Mouse (Mus musculus): ENCODE results near the gene Mettl2. TPM values are rescaled to one million over a fixed set of nuclear protein-coding genes. Genes with fewer than 3 reads are reported as not detected.
A peak's percentile ranks its signal among the peaks of the same experiment; 100 is the strongest.
"Not testable (repeated sequence)": the region's sequence is repeated elsewhere in the genome, so short reads cannot be mapped to it uniquely, and the experiment has no call there.

The Mettl2 gene
- polyA plus RNA-seq (2015; fragmentation: Nextera tagmentation; extraction: Ambion mirVana): 21.8 and 25.6 TPM in 2 replicates

DNA sequence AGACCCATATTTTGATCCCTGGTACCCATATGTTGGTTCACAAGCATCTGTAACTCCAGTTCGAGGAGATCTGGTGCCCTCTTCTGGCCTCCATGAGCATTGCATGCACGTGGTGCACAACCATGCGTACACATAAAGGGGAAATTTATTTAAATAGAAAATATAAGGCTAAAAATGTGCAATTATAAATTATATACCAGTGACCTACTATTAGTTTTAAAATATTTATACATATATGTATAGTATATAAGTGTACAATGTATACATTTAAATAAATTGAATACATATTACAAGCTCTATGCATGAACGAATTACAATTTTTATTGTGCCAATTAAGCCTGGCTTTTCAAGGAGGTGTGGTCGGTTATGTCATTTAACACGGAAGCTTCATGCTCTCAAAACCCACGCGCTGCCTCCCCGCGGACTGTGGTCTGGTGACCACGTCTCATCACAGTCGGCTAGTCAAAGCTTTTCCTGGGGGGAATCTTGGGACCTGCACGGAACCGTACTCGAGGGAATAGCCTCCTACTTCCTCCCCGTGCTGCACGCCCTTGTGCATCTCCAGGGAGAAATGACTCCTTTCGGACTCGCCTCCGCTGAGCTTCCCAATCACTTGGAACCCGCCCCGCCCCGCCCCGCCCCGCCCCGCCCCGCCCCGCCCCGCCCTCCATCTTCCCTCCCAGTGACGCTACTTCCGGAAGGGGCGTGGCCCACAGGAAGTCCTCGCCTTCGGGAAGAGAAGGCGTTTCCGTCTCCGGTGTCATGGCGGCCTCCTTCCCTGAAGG lies at the start of gene Mettl2:
Mettl2 (plus strand) TSS at position 691 of the 785 bp plus-strand sequence.
- Histone ChIP-seq H3K27ac (peak within 1 kb of the TSS; percentile 87), H3K9me3 (replicated peaks) (no peaks in the 10 kb centered on the region), H3K9ac (peak within 1 kb of the TSS; percentile 79), H3K4me1 (replicated peaks) (peaks cover 13% of the 10 kb centered on the region), H3K4me2 (peak within 1 kb of the TSS; percentile 86), H3K27me3 (no peaks in the 10 kb centered on the region), H3K36me3 (peaks cover 4% of the 10 kb centered on the region; the same call in 1 of the 2 replicates), H3K4me3 (peak within 1 kb of the TSS; percentile 100)
- 1% methylated on average over 29 of the region's 38 CpGs for WGBS
- ATAC-seq (replicated peaks; ENCODE audit: insufficient number of reproducible peaks, insufficient read depth, low FRiP score, low read depth): peak; percentile 90

DNA sequence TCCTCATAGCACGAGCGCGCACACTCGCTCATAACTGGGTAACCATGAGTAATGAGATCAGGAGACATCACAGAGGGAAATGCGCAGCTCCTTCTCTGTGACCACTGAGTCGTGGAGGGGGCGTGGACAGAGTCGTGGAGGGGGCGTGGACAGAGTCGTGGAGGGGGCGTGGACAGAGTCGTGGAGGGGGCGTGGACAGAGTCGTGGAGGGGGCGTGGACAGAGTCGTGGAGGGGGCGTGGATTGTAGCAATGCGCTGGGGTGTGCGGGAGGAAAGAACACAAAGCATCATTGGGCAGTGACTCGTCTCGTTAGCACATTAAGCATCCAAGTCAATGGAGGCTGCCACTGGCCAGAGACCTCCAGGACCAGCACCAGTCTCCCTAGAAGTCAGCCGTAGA lies 13.8 kb upstream of the Mettl2 start:
- WGBS: 75% methylated on average over 22 of the region's 22 CpGs
- not testable (repeated sequence) for H3K4me2 ChIP-seq; H3K27ac ChIP-seq; H3K4me1 ChIP-seq (replicated peaks); H3K9ac ChIP-seq; ATAC-seq (replicated peaks; ENCODE audit: insufficient number of reproducible peaks, insufficient read depth, low FRiP score, low read depth); H3K27me3 ChIP-seq; H3K4me3 ChIP-seq; H3K36me3 ChIP-seq; H3K9me3 ChIP-seq (replicated peaks)

DNA sequence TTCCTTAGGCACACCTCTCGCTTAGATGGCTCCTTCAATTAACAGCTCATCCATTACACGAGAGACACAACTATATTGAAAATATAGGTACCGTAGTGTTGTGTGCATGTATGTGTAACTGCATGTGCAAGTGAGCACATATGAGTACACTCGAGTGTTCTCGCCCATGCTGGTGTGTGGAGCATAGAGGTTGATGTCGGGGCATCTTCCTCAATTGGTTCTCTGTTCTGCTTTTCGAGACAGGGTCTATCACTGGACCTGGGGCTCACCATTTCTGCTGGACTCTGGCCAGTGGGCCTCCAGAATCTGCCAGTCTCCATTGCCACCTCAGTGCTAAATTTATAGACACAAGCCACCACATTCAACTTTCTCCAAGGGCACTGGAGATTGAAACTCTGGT lies 8.4 kb upstream of the Mettl2 start:
- no peaks in the 10 kb centered on the region for H3K27me3 ChIP-seq
- H3K9ac ChIP-seq: no peak overlapping the region
- H3K36me3 ChIP-seq: no peaks in the 10 kb centered on the region
- no peak for ATAC-seq (replicated peaks; ENCODE audit: insufficient number of reproducible peaks, insufficient read depth, low FRiP score, low read depth)
- H3K4me3 ChIP-seq: no peak overlapping the region
- H3K27ac ChIP-seq: no peak overlapping the region
- H3K4me1 ChIP-seq (replicated peaks): no peaks in the 10 kb centered on the region
- H3K9me3 ChIP-seq (replicated peaks): no peaks in the 10 kb centered on the region
- WGBS: 82% methylated on average over 7 of the region's 7 CpGs
- no peak overlapping the region for H3K4me2 ChIP-seq

DNA sequence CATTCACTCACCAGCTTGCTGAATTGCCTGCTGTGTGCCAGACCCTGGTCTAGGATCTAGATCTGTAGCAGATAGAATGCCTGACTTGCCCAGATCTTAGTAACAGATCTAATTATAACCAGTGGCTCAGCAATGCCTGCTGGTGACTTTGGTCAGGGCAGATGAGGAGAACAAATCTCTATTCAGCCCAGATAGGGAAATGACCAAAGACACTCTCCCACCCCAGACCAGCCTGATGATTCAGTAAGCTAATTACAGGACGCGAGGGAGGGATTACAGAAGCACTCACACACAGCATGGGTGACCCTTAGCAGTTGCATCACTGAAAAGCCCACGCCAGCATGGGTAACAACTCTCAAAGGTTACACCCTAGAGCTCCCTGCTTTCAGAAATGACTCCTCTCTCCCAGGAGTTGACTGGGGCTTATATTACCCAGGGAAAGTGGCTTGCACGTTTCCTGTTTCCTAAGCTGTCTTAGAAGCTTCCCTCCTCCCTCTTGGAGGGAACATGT lies 5.6 kb upstream of the Mettl2 start:
- Histone ChIP-seq H3K9me3 (replicated peaks) (no peaks in the 10 kb centered on the region), H3K27ac (no peak overlapping the region), H3K9ac (no peak overlapping the region), H3K27me3 (no peaks in the 10 kb centered on the region), H3K4me1 (replicated peaks) (no peaks in the 10 kb centered on the region), H3K36me3 (no peaks in the 10 kb centered on the region), H3K4me2 (no peak overlapping the region), H3K4me3 (no peak overlapping the region)
- no peak for ATAC-seq (replicated peaks; ENCODE audit: insufficient number of reproducible peaks, insufficient read depth, low FRiP score, low read depth)
- 26% methylated on average over 4 of the region's 4 CpGs for WGBS

DNA sequence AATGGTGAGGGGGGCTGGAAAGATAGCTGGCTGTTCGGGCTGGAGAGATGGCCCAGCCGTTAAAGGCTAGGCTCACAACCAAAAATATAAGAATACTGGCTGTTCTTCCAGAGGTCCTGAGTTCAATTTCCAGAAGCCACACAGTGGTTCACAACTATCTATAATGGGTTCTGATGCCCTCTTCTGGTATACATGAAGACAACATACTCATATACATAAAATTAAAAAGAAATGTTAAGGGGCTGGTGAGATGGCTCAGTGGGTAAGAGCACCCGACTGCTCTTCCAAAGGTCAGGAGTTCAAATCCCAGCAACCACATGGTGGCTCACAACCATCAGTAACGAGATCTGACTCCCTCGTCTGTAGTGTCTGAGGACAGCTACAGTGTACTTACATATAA lies 4.4 kb upstream of the Mettl2 start:
- not testable (repeated sequence) for H3K4me1 ChIP-seq (replicated peaks); H3K9ac ChIP-seq; H3K4me2 ChIP-seq; H3K9me3 ChIP-seq (replicated peaks); H3K4me3 ChIP-seq; H3K27ac ChIP-seq; ATAC-seq (replicated peaks; ENCODE audit: insufficient number of reproducible peaks, insufficient read depth, low FRiP score, low read depth); H3K27me3 ChIP-seq; H3K36me3 ChIP-seq
- WGBS: 60% methylated on average over 5 of the region's 5 CpGs

DNA sequence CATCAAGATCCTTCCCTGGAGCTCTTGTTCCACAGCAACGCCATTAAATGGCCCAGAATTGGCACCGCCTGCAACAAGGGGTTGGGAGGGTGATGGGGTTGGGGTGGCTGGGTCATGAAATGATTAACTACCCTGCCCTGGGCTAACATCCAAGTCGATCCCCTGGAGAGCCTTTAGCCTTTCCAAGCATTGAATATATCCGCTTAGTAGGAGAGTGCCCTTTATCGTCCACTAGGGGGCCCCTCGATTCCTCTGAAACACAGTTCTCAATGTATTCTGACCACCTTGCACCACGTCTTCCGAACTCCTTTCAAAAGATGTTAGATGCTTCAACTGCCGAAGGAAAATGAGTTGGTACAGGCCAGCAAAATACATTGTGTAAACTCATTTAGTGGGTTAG lies 2.2 kb upstream of the Mettl2 start:
- Histone ChIP-seq H3K4me2 (no peak overlapping the region), H3K9ac (no peak overlapping the region), H3K27me3 (no peaks in the 10 kb centered on the region), H3K36me3 (no peaks in the 10 kb centered on the region), H3K4me1 (replicated peaks) (peaks cover 13% of the 10 kb centered on the region), H3K9me3 (replicated peaks) (no peaks in the 10 kb centered on the region), H3K27ac (no peak overlapping the region), H3K4me3 (no peak overlapping the region)
- 11% methylated on average over 9 of the region's 9 CpGs for WGBS
- no peak for ATAC-seq (replicated peaks; ENCODE audit: insufficient number of reproducible peaks, insufficient read depth, low FRiP score, low read depth)

DNA sequence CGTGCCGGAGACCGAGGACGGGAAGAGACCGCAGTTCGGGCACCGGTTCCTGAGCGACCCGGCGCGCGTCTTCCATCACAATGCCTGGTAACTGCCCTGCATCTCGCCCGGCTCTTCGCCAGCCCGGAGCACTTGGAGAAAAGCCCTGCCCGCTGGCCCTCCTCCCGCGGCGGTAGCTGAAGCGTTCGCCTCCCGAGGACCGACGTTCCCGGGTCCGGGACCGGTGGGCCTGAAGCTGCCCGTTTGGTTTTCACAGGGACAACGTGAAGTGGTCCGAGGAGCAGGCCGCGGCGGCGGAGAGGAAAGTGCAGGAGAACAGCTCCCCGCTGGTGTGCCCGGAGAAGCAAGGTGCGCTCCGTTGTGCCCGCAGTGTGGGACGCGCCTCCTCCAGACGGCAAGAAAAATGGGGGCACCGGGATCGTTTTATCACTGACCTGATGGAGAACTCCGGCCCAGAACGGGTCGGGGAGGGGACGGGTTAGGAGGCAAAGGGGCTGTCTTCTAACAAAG lies 350 bp downstream of the Mettl2 start:
- Histone ChIP-seq H3K9me3 (replicated peaks) (no peaks in the 10 kb centered on the region), H3K27me3 (no peaks in the 10 kb centered on the region), H3K4me3 (peak overlapping the region; percentile 100), H3K9ac (peak overlapping the region; percentile 79), H3K4me1 (replicated peaks) (peaks cover 13% of the 10 kb centered on the region), H3K36me3 (peaks cover 10% of the 10 kb centered on the region), H3K27ac (no peak overlapping the region), H3K4me2 (peak overlapping the region; percentile 86)
- WGBS: under 1% methylated on average over 48 of the region's 49 CpGs
- peak; percentile 24; the same call in 1 of the 2 replicates for ATAC-seq (replicated peaks; ENCODE audit: insufficient number of reproducible peaks, insufficient read depth, low FRiP score, low read depth)

DNA sequence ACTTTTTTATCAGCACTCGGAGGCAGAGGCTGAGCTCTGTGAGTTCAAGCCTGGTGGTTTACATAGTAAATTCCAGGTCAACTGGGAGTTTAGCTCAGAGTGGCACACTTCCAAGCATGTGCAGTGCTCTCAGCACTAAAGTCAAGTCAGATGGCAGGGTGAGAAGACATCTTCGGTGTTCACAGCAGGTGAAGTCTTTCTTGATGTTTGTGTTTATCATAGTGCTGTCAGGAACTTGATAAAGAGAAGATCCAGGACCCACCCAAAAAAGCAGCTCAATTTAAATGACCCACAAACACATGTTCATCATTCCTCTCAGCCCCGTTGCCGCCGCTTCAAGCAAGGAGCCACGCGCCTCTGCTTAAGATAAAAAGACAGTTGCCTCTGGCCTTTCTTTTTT lies 9.5 kb downstream of the Mettl2 start:
- ATAC-seq (replicated peaks; ENCODE audit: insufficient number of reproducible peaks, insufficient read depth, low FRiP score, low read depth): no peak
- H3K4me2 ChIP-seq: no peak overlapping the region
- no peaks in the 10 kb centered on the region for H3K27me3 ChIP-seq
- peaks cover 92% of the 10 kb centered on the region for H3K36me3 ChIP-seq
- H3K9ac ChIP-seq: no peak overlapping the region
- WGBS: 82% methylated on average over 7 of the region's 7 CpGs
- H3K27ac ChIP-seq: no peak overlapping the region
- H3K4me1 ChIP-seq (replicated peaks): no peaks in the 10 kb centered on the region
- H3K4me3 ChIP-seq: no peak overlapping the region
- no peaks in the 10 kb centered on the region for H3K9me3 ChIP-seq (replicated peaks)

DNA sequence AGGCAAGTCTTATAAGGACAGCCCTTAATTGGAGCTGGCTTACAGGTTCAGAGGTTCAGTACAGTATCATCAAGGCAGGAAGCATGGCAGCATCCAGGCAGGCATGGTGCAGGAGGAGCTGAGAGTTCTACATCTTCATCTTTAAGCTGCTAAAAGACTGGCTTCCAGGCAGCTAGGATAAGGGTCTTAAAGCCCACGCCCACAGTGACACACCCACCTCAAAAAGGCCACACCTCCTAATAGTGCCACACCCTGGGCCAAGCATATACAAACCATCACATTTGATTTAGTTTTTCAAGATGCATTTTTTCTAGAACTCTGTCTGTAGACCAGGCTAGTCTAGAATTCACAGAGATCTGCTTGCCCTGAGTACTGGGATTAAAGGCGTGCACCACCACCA lies 11.0 kb downstream of the Mettl2 start:
- H3K27me3 ChIP-seq; ATAC-seq (replicated peaks; ENCODE audit: insufficient number of reproducible peaks, insufficient read depth, low FRiP score, low read depth); H3K9ac ChIP-seq; H3K4me1 ChIP-seq (replicated peaks); H3K9me3 ChIP-seq (replicated peaks); H3K27ac ChIP-seq; H3K4me3 ChIP-seq; H3K4me2 ChIP-seq: not testable (repeated sequence)
- 93% methylated on average over 2 of the region's 2 CpGs for WGBS
- peaks cover 84% of the 10 kb centered on the region for H3K36me3 ChIP-seq

DNA sequence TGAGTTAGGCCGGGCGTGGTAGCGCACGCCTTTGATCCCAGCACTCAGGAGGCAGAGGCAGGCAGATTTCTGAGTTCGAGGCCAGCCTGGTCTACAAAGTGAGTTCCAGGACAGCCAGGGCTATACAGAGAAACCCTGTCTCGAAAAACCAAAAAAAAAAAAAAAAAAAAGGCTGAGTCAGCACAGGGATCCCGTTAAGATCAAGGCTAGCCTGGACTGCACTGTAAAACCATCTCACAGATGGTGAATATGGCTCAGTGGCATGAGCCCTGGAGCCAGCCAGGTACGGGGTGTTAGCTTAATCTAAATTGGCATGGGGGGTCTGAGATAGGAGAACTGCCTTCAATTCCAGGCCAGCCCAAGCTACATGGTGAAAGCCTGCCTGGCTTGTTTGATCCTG lies 14.3 kb downstream of the Mettl2 start:
- ATAC-seq (replicated peaks; ENCODE audit: insufficient number of reproducible peaks, insufficient read depth, low FRiP score, low read depth); H3K27ac ChIP-seq; H3K9ac ChIP-seq; H3K4me1 ChIP-seq (replicated peaks); H3K27me3 ChIP-seq; H3K9me3 ChIP-seq (replicated peaks); H3K4me3 ChIP-seq; H3K4me2 ChIP-seq: not testable (repeated sequence)
- 92% methylated on average over 8 of the region's 8 CpGs for WGBS
- H3K36me3 ChIP-seq: peaks cover 52% of the 10 kb centered on the region

DNA sequence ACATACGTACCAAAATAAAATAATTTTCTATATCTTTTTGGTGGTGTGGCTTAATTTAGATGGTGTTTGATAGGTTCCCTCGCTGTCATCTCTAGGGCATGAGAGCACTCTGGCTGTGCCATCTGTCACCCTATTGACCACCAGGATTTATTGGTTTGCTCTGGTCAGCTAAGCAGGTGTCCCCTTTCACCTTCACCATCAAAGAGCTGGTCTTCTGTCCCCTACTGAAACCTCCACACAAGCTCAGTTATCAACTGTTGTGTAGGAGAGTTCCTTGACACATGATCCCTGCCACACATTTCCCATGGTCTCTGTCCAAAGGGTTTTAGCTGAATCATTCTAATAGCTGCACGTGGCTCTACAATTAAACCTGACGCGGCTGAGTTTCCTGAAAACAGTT lies 14.9 kb downstream of the Mettl2 start:
- Histone ChIP-seq H3K4me2 (no peak overlapping the region), H3K36me3 (peaks cover 46% of the 10 kb centered on the region)
- 91% methylated on average over 5 of the region's 5 CpGs for WGBS

DNA sequence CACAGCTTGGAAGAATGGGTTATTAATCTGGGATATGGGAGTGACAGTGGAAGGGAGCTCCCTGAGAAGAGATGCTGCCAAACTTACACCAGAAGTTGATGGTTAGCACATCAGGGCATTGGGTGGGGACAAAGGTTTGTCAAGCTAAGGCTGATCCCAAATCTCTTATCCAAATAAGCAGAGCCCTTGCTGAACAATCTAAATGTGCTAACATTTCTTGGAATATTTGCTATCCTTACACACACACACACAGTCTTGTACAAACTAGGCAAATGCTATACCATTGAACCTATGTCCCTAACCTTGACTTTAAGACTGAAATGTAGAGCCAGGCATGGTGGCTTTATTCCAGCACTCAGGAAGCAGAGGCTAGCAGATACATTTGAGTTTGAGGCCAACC lies 17.3 kb downstream of the Mettl2 start:
- Histone ChIP-seq H3K27me3 (no peaks in the 10 kb centered on the region), H3K27ac (no peak overlapping the region), H3K9me3 (replicated peaks) (no peaks in the 10 kb centered on the region), H3K9ac (no peak overlapping the region), H3K4me3 (no peak overlapping the region), H3K4me2 (no peak overlapping the region), H3K4me1 (replicated peaks) (no peaks in the 10 kb centered on the region), H3K36me3 (peaks cover 21% of the 10 kb centered on the region)
- ATAC-seq (replicated peaks; ENCODE audit: insufficient number of reproducible peaks, insufficient read depth, low FRiP score, low read depth): no peak

More for the DNA sequence above, 14.9 kb downstream of the Mettl2 start:
- H3K4me1 ChIP-seq (replicated peaks): no peaks in the 10 kb centered on the region
- no peak overlapping the region for H3K4me3 ChIP-seq
- H3K27me3 ChIP-seq: no peaks in the 10 kb centered on the region
- H3K9ac ChIP-seq: no peak overlapping the region
- no peak overlapping the region for H3K27ac ChIP-seq
- H3K9me3 ChIP-seq (replicated peaks): no peaks in the 10 kb centered on the region
- no peak for ATAC-seq (replicated peaks; ENCODE audit: insufficient number of reproducible peaks, insufficient read depth, low FRiP score, low read depth)
